Comparison of ENCODE assay signal across 25 mouse cellular contexts in genomic region chr10:47054672-47055071, GRCm38 (mm10).
"Had no signal": no experiment of that assay in that cellular context is flagged by ENCODE, and none has a peak within 500 bp of the region (broad histone marks: within the 10 kb centered on the region; RNA-seq: fewer than 3 reads in every experiment).

No protein-coding gene starts in this region.

- H3K9me3 ChIP-seq: embryonic facial prominence, embryonic 10.5 days; embryonic facial prominence, embryonic 12.5 days; embryonic facial prominence, embryonic 13.5 days; embryonic facial prominence, embryonic 15.5 days; forebrain, embryonic 10.5 days; forebrain, embryonic 12.5 days; forebrain, embryonic 13.5 days; forebrain, embryonic 15.5 days had no signal

- H3K4me1 ChIP-seq: embryonic facial prominence, embryonic 10.5 days; embryonic facial prominence, embryonic 12.5 days; embryonic facial prominence, embryonic 13.5 days; embryonic facial prominence, embryonic 15.5 days; forebrain, embryonic 10.5 days; forebrain, embryonic 12.5 days; forebrain, embryonic 13.5 days; forebrain, embryonic 15.5 days had no signal

- DNase-seq: cerebellum, adult 2 months; cerebellum, adult 8-10 months; cerebellum, adult 9-10 months; cerebellum, adult 9-11 months; cerebellum, postnatal 10 days; cerebellum, postnatal 14 days; cerebellum, postnatal 25 days; cerebellum, postnatal 36 days; embryo, embryonic 11 days; forebrain, postnatal 0 days; gastrocnemius, adult 2 months; gastrocnemius, postnatal 10 days; gastrocnemius, postnatal 14 days; gastrocnemius, postnatal 25 days; gastrocnemius, postnatal 36 days; heart, adult 18-20 months had no signal

- H3K36me3 ChIP-seq: embryonic facial prominence, embryonic 10.5 days; embryonic facial prominence, embryonic 12.5 days; embryonic facial prominence, embryonic 13.5 days; embryonic facial prominence, embryonic 15.5 days; forebrain, embryonic 10.5 days; forebrain, embryonic 12.5 days; forebrain, embryonic 15.5 days had no signal

- H3K27ac ChIP-seq: embryonic facial prominence, embryonic 10.5 days; embryonic facial prominence, embryonic 12.5 days; embryonic facial prominence, embryonic 13.5 days; embryonic facial prominence, embryonic 15.5 days; forebrain, embryonic 10.5 days; forebrain, embryonic 12.5 days; forebrain, embryonic 13.5 days; forebrain, embryonic 15.5 days; gastrocnemius, adult 2 months had no signal

- H3K9ac ChIP-seq: embryonic facial prominence, embryonic 12.5 days; embryonic facial prominence, embryonic 13.5 days; embryonic facial prominence, embryonic 15.5 days; forebrain, embryonic 12.5 days; forebrain, embryonic 13.5 days; forebrain, embryonic 15.5 days; forebrain, postnatal 0 days had no signal

- H3K4me3 ChIP-seq: embryonic facial prominence, embryonic 10.5 days; embryonic facial prominence, embryonic 12.5 days; embryonic facial prominence, embryonic 13.5 days; embryonic facial prominence, embryonic 15.5 days; erythroblast, embryonic 14.5 days; forebrain, embryonic 10.5 days; forebrain, embryonic 12.5 days; forebrain, embryonic 13.5 days; forebrain, embryonic 15.5 days; gastrocnemius, adult 2 months had no signal

- H3K27me3 ChIP-seq: embryonic facial prominence, embryonic 12.5 days; embryonic facial prominence, embryonic 13.5 days; embryonic facial prominence, embryonic 15.5 days; forebrain, embryonic 12.5 days; forebrain, embryonic 13.5 days; forebrain, embryonic 15.5 days had no signal
